In the genomic region with DNA sequence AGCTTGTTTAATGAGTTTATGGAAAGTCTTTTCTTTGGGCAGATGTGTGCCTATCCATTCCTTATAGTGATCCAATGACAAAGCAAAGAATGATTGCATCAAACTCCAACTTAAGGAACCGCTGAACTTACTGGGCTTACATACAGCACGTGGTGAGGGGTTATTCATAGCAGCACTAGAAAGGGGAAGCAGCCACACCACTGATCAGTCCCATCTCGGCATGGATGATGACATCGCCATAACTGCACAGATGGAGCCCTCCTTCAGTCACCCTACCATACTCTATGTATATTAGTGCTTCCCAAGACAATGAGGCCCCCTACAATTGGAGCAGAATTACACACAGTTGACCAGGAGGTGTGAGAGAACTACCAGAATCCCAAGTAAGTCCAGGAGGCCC, we compare ENCODE assay signal across 20 mouse cellular contexts.
"Had no signal": no experiment of that assay in that cellular context is flagged by ENCODE, and none has a peak within 500 bp of the region (broad histone marks: within the 10 kb centered on the region; RNA-seq: fewer than 3 reads in every experiment).

No protein-coding gene starts in this region.

- H3K4me2 ChIP-seq: kidney, embryonic 15.5 days; lung, embryonic 15.5 days; midbrain, embryonic 12.5 days; neural tube, embryonic 13.5 days had no signal

- H3K9me3 ChIP-seq: kidney, embryonic 15.5 days; lung, embryonic 15.5 days; midbrain, embryonic 12.5 days; neural tube, embryonic 13.5 days had no signal

- DNase-seq: kidney, adult 8-10 months; kidney, postnatal 10 days; kidney, postnatal 36 days; layer of hippocampus, postnatal 36 days; lung, adult 18-20 months; lung, postnatal 10 days; lung, postnatal 36 days; retina, postnatal 1 day; right cerebral cortex, postnatal 25 days; spleen, adult 18-20 months; thymus, adult 18-20 months; thymus, postnatal 36 days had no signal

- ATAC-seq: midbrain, embryonic 16.5 days had no signal

- H3K36me3 ChIP-seq: lung, embryonic 15.5 days; midbrain, embryonic 12.5 days; neural tube, embryonic 13.5 days had no signal

- H3K4me3 ChIP-seq: kidney, embryonic 15.5 days; left cerebral cortex, adult 2 months; lung, embryonic 15.5 days; midbrain, embryonic 12.5 days; myocyte; neural tube, embryonic 13.5 days had no signal

- H3K27ac ChIP-seq: kidney, embryonic 15.5 days; left cerebral cortex, adult 2 months; liver, embryonic 14.5 days; lung, embryonic 15.5 days; midbrain, embryonic 12.5 days; neural tube, embryonic 13.5 days had no signal

- H3K4me1 ChIP-seq: lung, embryonic 15.5 days; neural tube, embryonic 13.5 days had no signal

- H3K27me3 ChIP-seq: kidney, embryonic 15.5 days; lung, embryonic 15.5 days; midbrain, embryonic 12.5 days; neural tube, embryonic 13.5 days had no signal

- H3K9ac ChIP-seq: kidney, embryonic 15.5 days; liver, embryonic 14.5 days; lung, embryonic 15.5 days; midbrain, embryonic 12.5 days; neural tube, embryonic 13.5 days had no signal
